Mouse (Mus musculus) retina, adult 2 months (tissue): ENCODE data around the gene Gdf9.
A peak's percentile ranks its signal among the peaks of the same experiment; 100 is the strongest.

Experiments used
- DNase-seq: peaks from one replicate; pipeline ENCODE4 v3.0.0-alpha.2; 2012; ENCODE audit warnings: low read depth, low spot score

Gdf9 gene

DNA sequence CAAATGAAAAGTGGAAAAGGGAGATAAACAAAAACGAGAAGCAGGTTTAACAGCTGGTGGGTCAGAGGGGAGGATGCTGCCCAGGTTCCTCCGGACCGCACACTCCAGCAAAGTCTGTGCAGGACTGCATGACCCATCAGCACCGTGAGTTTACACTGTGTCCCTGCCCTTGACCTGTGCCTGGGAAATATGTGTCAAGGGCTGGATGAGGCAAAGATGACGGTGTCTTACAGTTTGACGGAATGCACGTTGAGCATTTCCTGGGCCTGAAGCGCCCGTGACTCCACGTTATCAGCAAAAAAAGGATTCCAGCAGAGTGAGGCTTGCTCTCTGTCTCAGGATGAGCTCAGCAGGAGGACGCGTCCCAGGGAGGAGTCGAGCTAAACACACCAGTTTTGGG lies 14.7 kb downstream of the Gdf9 start:
- DNase-seq, result no peak

DNA sequence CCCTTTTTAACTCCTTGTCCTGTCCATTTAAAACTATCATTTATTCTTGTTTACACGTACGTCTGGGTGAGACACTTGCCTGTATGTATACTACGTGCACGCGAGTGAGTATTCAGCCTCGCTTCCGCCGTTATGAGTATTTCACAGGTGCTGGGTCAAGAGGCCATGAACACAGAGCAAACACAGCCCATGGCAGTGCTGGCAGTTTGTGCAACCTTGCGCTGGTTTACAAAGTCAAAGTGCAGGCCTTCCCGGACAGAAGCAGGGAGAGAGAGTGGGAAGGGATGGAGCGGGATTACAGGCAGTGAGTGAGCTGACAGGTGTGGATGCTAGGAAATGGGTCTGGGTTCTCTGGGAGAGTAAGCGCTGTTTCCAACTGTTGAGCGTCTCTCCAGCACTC lies 15.4 kb downstream of the Gdf9 start:
- DNase-seq, result no peak

DNA sequence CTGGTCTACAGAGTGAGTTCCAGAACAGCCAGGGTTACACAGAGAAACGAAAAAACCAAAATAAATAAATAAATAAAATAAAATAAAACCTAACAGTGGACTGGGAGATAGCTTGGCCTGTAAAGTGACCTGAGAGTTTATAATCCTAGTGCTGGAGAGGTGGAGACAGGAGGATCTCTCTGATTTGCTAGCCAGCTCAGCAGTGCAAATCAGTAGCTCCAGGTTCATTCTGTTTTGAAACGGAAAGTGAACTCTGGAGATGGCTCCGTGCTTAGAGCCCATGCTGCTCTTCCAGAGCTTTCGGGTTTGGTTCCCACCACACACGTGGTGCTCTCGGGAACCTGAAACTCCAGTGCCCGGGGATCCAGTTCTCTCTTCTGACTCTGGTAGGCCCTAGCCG lies 17.2 kb downstream of the Gdf9 start:
- DNase-seq, result no peak

DNA sequence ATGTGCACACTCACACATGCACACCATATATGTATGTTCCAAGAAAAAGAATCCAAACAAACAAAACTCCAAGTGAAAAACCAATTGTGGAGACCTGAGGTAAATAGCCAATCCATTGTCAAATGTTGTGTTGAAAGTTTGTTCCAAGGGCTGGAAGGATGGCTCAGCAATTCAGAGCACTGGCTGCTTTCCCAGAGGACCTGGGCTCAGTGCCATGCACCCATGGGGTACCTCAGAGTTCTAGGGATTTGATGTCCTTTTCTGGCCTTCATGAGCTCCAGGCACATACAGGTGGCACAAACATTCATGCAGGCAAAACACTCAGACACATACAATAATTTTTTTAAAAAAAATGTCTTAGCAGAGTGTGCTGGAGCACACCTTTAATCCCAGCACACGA lies 17.7 kb downstream of the Gdf9 start:
- no peak for DNase-seq

DNA sequence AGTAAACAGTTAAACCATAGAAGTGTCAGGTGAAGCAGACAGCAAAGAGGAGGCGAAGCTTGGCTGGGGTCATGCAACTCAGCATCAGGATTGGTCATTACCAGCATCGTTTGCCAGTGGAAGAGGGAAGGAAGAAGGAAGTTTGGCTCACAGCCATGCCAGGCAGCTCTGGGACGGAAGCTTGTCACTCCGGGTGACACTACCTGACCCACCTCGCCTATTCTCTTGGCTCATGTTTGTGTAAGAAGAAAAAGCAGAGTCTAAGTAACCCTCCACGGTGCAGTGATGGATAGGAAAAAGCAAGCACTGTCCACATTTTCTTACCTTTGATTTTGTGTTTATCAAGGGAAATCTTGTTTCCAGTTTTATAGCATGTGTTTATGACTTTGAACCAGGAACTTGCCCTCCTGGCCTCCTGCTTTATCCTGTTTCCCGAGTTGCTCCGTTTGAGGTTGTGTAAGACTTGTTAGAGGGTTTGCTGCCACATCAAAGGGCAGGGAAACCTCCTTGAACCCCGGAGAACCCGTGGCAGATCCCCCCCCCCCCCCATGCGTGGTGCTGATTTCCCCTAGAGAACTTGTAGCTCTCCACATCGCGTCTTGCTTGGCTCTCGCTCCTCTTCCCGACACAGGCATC lies 19.4 kb downstream of the Gdf9 start:
- DNase-seq, result no peak

DNA sequence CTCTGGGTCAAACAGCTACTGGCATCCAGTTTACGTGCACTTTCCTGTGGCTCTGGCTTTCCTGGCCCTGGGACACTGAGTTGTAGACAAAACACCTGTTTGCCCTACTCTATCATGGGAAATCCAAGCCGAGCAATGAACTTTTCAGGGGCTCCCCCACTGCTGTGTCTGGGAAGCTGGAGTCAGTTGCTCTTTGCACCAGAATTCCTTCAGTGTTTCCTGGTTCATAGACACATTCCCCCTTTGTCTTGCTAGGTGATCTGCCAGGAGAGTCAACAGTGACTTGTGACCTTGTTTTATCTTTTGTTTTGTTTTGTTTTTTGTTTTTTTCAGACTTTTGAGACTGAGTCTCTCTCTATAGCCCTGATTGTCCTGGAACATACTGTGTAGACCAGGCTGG lies 20.5 kb downstream of the Gdf9 start:
- no peak for DNase-seq

DNA sequence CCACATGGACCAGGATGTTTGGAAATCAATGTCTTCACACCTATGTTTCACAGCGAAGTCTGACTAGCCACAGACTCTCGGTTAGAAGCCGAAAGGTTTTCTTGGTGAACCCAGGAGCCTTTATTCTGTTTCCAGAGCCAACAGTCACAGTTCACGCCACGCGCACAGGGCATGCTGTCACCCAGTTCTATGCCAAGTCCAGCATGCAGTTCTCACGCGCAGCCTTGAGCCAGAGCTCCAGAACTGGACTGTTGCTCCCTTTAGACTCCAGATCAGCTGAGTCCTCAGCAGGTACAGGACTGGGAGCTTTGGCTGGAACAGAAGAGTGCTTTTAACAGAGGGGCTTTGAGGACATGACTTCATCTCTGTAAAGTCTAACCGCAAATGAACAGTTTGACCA lies 21.6 kb downstream of the Gdf9 start:
- no peak for DNase-seq

DNA sequence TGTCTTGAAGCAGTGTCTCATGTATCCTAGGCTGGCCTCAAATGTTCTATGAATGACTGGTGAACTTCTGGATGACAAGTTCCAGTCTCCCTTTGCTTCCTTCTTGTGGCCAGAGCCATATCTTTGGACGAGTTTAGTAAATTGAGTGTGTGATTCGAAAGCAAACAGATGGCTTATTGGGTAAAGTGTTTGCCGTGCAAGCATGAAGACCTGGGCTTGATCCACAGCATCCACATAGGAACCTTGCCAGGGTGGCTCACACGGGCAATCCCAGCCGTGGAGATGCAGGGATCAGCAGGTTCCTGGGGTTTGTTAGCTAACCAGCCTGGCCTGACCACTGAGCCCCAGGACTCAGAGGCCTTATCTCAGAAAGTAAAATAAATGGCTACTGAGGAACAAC lies 22.2 kb downstream of the Gdf9 start:
- no peak for DNase-seq

DNA sequence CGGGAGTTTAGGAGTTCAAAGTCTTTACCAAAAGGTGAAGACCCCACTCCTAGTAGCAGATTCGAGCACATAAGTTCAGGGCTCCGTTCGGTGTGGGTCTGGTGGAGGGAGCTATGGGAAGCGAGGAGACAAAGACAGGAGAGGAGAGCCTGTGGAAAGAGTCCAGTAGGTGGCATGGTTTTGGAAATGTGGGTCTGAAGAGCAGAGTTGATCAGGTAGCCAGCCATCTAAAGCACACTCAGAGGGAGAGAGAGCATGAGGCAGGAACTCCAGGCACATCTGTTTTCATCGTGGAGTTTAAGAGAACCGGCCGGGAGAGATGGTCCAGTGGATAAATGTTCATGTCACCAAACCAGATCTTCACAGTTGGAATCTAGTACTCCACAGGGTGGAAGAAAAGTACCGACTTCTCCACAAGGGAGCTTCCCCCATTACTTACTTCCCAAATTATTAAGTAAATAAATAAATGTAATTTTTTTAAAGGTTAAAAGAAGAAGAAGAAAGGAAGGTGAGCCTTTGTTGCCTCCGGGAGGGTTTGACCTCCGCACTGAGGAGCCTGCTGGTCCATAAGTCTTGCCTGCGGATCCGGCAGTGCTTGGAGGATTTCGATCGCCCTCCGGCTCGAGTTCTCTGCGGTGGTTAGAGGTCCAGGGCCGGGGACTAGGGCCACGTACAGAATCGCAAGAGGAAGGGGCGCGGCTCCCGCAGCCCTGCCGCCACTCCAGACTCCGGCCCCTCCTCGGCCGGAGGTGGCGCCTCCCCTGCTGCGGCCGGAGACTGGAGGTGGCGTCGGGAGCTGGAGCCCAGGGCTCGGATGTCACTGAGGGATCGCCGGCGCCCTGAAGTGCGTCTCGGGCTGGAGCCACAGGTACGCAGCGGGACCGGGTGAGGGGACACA lies 25.9 kb downstream of the Gdf9 start, which contains the start of the genes Gm10447 and Shroom1:
Gm10447 (minus strand) TSS at position 637 of the 898 bp plus-strand sequence.
Shroom1 (plus strand) TSS at position 732 of the 898 bp plus-strand sequence.
- no peak for DNase-seq

DNA sequence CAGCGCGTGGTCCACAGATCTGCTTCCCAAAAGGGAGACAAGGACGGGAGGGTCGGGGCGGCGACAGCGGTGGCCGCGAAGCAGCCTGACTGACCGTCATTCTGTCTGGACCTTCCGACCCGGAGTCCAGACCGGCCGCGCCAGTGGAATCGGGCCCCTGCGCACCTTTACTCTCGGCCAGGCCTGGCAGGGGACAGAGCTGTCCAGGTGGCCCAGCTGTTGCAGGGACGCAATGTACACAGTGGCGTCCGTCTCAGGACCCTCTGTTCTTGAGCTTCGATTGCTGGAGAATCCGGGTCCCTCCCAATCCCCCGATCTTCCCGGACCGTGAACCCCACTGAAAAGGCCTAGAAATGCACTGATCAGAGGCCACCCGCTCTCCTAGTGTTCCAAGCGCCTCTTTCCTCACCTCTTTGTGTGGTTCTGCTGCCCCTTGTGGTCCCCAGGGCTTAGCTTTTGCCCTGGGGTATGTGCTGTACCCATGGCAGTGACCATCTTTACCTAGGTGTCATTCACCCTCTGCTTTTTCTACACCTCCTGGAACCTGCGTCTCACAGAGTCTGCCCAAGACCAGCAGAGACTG lies 26.6 kb downstream of the Gdf9 start:
- DNase-seq, result no peak

DNA sequence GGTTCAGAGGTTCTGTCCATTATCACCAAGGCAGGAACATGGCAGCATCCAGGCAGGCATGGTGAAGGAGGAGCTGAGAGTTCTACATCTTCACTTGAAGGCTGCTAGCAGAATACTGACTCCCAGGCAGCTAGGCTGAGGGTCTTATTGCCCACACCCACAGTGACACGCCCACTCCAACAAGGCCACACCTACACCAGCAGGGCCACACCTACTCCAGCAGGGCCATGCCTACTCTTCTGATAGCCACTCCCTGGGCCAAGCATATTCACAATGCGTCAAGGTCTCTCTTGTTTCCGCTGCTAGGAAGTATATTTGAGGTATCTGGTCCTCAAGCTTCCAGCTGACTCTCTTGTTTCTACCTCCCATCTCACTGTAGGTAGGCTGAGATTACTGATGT lies 28.2 kb downstream of the Gdf9 start:
- DNase-seq, result no peak

DNA sequence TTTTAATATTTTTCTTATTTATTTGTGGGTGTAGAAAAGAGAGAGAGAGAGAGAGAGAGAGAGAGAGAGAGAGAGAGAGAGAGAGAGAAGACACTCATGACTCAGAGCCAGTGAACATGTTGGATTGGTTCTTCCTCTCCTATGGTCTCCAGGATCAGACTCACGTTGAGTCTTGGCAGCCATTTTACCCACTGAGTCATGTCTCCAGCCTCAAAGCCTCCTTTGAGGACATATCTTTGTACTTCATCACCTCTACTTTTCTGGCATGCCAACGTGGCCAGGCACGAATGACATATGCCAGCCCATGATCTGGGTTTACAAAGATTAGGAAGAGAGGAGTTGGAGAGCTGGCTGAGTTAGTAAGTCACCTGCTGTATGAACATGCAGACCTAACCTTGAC lies 29.4 kb downstream of the Gdf9 start:
- no peak for DNase-seq

DNA sequence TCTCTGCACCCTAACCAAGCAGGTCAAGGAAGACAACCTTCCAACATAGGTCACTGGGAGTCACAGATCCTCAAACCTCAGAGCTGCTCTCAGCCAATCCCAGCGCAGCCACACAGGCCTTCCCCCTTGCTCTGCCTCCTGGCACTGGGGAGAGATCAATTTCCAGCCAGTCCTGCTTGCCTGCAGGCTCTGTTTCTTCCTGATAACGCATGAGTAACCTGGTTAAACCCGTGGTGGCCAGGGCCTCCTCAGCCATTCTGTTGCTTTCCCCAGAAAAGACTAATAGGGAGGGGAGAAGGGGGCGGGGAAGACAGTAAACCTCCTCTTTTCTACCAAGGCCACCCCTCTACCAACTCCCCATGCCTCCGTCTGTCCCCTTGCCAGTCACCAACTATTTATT lies 30.9 kb downstream of the Gdf9 start:
- no peak for DNase-seq

DNA sequence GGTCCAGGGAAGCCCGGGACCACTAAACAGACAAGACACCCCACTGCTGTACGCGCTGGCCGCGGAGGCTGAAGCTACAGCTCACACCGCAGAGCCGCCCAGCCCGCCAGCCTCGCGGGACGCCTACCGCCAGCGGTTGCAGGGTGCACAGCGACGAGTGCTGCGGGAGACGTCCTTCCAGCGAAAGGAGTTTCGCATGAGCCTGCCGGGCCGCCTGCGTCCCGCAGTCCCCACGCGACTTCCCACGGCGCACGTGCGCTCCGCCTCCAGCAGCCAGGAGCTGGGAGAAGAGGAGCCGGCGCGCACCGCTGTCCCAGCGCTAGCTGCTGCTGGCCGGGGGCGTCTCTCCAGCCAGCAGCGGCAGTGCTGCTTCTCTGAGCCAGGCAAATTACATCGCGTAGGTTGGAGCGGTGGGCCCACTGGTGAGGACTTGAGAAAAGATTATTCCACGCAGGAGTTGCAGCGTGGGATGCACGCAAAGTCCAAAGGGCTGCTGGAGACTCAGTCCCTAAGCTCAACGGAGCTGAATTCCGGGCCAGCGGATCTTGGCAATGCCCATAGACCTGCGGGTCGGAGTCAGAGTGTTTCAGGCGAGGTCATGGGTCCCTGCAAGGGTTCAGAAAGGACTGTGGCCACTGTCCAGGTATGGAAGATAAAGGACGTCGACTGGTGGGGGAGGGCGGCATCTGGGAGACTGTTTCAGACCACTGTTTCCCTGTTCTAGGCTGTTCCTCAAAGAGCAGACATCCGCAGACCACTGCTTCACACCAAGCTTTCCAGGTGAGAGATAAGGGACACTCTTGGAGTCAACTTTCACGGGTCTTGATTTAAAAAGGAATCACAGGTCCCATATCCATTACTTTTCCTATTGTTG lies 33.0 kb downstream of the Gdf9 start:
- DNase-seq, result no peak

DNA sequence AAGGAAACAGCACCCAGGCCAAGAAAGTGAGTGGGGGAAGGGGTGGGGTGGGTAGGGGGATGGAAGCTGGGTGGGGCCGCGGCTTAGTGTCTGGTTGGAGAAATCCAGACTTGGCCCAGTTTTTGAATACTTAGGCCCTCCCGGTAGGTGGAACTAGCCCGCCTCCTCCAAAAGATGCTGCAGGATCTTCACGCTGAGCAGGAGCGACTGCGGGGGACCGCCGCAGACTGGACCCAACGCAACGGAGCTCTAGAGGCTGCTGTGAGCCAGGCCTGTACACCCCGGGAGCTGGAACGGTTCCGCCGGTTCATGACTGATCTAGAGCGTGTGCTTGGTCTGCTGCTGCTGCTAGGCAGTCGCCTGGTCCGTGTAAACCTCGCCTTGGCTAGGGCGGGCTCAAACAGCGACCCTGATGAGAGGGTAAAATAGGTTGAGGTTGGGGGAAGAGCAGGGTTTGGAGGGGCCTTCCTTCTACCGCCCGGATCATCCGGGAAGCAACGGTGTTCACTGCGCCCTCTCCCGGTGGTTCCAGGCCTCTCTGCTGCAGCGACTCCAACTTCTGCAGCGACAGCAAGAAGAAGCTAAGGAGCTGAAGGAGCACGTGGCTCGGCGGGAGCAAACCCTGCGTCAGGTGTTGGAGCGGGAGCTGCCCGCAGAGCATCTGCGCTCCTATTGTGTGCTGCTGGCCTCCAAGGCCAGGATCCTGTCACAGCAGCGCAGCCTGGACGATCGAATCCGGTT lies 35.6 kb downstream of the Gdf9 start:
- DNase-seq, result peak; percentile 32

DNA sequence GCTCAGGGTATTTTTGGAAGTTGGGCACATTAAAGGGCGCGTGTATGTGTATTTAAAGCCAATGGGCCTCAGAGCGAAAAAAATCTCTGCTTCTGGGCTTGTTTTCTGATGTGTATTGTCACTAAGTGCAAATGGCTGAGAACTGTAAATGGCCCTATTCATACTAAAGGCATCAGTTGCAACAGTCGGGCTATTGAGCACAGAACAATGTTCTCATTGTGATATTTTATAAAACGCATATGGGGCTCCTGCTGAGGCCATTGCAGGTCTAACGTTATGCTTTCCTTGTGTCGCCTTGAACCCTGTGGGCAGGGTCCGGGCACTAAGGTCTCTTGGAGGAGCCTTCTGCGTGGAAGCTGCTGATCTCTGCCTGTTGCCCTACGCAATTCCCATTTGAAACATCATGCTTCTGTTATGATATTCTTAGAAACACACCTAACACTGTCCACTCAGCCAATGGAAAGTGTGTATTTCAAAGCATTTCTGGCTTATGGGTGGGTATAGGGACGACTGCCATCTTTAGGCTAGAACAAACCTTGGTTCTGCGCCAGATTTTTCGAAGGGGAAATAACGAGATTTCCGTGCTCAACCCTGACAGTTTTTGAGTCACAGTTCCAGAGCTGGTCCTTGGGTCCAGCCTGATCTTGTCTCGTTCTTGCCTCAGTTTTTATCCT lies 38.6 kb downstream of the Gdf9 start:
- DNase-seq, result no peak

DNA sequence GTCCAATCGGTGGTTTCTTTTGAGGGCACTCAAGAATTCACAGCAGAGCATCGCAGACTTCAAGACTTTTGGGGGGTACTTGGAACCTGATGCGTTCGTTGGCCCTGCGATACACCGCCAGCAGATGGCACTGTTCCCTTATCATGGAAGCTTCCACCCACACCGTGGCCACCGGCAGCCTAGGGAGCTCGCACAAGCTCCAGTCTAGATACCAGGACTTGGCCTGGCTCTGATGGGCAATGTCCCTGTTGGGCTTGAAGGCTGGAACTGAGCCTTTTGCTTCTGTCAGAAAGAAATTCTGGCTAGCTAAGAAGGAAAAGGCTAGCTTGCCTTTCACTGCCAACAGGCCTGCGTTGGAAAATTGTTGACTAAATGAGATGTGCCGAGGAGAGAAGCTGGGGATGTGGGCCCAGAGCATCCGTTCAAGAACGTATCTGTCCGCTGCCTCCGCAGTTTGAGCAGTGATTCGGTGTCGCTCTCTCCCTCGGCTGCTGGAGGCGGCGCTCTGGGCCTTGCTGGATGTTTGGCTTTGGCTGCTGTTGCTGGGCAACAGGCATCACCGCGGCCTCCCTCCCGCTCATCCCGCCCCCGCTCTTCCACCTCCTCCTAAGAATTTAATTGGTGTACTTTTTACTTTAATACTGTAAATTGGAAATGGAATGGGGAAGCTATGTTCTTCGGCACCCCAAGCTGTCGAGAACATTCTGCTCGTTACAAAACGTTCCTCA lies 39.3 kb downstream of the Gdf9 start, which contains the start of gene Gm9837:
Gm9837 (minus strand) TSS at position 512 of the 728 bp plus-strand sequence.
- peak; percentile 67 for DNase-seq

DNA sequence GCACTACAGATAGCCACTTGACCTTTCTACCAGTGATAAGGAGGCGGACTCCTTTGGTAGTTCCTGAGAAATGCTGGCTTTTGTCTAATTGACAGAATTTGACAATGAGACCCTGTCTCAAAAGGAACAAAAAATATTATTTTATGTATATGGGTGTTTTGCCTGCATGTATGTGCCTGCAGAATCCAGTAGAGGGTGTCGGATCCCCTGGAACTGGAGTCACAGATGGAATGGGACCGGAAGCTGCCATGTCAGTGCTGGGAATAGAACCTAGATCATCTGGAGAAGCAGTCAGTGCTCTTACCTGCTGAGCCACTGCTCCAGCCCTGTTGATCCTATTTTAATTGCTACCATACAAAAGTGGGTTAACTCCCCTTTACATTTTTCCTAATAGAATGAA lies 41.9 kb downstream of the Gdf9 start:
- no peak for DNase-seq

DNA sequence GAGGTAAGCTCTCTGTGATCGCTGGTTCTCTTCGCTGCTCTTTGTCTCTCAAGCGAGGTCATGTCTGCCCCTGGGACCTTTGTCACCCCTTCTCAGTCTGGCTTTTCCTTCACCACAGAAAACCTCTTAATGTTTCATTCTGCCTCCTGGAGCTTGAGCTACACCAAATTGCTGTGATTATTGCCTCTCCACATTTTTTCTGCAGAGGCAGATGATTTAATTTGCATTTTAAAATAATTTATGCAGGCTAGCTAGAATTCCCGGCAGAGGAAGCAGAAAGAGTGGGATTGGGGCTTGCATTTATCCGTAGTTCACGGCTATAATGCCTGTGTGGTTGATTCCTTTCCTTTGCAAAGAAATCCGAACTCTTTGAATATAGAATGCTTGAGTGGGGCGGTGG lies 44.8 kb downstream of the Gdf9 start:
- no peak for DNase-seq

DNA sequence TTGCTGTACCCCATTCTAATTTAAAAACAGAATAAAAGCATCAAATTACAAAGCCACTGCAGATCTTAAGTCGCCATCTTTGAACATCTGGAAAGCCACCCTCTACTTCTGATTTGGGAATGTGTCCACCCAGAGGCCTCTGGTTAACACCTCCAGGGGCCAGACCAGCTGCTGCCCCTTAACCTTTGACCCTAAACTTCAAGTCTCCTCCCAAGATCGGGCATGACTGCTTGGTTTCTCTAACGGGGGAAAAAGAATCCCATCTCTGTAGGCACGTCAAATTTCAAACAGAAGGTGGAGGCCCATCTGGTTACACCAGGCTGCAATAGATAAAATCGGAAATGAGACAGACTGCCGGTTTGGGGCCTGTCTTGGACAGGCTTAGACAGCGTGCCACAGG lies 47.0 kb downstream of the Gdf9 start:
- DNase-seq, result no peak
